Mouse (Mus musculus) cortical plate, adult 2 months (tissue): ENCODE data around the gene Mbnl1. TPM values are rescaled to one million over a fixed set of nuclear protein-coding genes. Genes with fewer than 3 reads are reported as not detected.

Experiments used
- H3K27ac ChIP-seq: fragments of 200-500 bp; 2 replicates; pipeline ENCODE4 v1.5.1; 2012; ENCODE audit warnings: low read length, control low read depth, inconsistent platforms; ENCODE audit not compliant: insufficient read depth
- H3K4me1 ChIP-seq: fragments of 200-500 bp; 2 replicates; pipeline ENCODE4 v1.6.1; 2011; ENCODE audit warnings: low read length; ENCODE audit not compliant: control insufficient read depth, insufficient read depth
- H3K4me3 ChIP-seq: fragments of 200-500 bp; 2 replicates; pipeline ENCODE4 v1.5.1; 2011; ENCODE audit warnings: mild to moderate bottlenecking, low read length, control low read depth; ENCODE audit not compliant: insufficient read depth
- CTCF ChIP-seq: fragments of 200-500 bp; IDR thresholded peaks from 2 replicates; pipeline ENCODE4 v1.5.1; 2011; ENCODE audit warnings: mild to moderate bottlenecking, control low read depth, low read length; ENCODE audit not compliant: insufficient read depth; ENCODE audit errors: extremely low read depth
- POLR2A ChIP-seq: fragments of 200-500 bp; IDR thresholded peaks from 2 replicates; pipeline ENCODE4 v1.6.1; 2011; ENCODE audit warnings: mild to moderate bottlenecking, low read length, control low read depth; ENCODE audit not compliant: insufficient read depth; ENCODE audit errors: extremely low read depth
- polyA plus RNA-seq: library from polyadenylated mRNA; depleted of rRNA; stranded (reverse); fragments of >200 nt; gene quantifications from 2 replicates; pipeline ENCODE4 v1.2.3, GENCODE M21; 2012

Mbnl1 gene
- polyA plus RNA-seq, 1 experiment: 49.0 TPM

- H3K27ac ChIP-seq: no peak overlapping the region
- TF ChIP-seq CTCF: no peak
- no peak for TF ChIP-seq POLR2A
- no peak overlapping the region for H3K4me3 ChIP-seq
- H3K4me1 ChIP-seq: no peaks in the 10 kb centered on the region; the same call in 1 of the 2 replicates
Observed at GRCm38 (mm10) chr3:60515430-60515829, 42.8 kb downstream of the Mbnl1 start.

- Histone ChIP-seq H3K27ac (no peak overlapping the region), H3K4me1 (no peaks in the 10 kb centered on the region; the same call in 1 of the 2 replicates), H3K4me3 (no peak overlapping the region)
- TF ChIP-seq CTCF (peak; percentile 24; the same call in 1 of the 2 replicates), POLR2A (no peak)
Observed at GRCm38 (mm10) chr3:60516054-60516674, 43.5 kb downstream of the Mbnl1 start.

- no peak for TF ChIP-seq POLR2A
- no peak for TF ChIP-seq CTCF
- no peaks in the 10 kb centered on the region for H3K4me1 ChIP-seq
- H3K27ac ChIP-seq: no peak overlapping the region
- H3K4me3 ChIP-seq: no peak overlapping the region
Observed at GRCm38 (mm10) chr3:60517234-60517787, 44.7 kb downstream of the Mbnl1 start.

GRCm38 (mm10) chr3:60519337-60519736 is 46.7 kb downstream of the Mbnl1 start:
- no peaks in the 10 kb centered on the region for H3K4me1 ChIP-seq
- H3K4me3 ChIP-seq: no peak overlapping the region
- TF ChIP-seq CTCF: no peak
- no peak for TF ChIP-seq POLR2A
- H3K27ac ChIP-seq: no peak overlapping the region

GRCm38 (mm10) chr3:60524127-60524526 is 51.5 kb downstream of the Mbnl1 start:
- Histone ChIP-seq H3K4me1 (peaks cover 4% of the 10 kb centered on the region), H3K4me3 (no peak overlapping the region), H3K27ac (no peak overlapping the region)
- TF ChIP-seq CTCF (no peak), POLR2A (no peak)

- Histone ChIP-seq H3K4me1 (peaks cover 6% of the 10 kb centered on the region), H3K27ac (no peak overlapping the region), H3K4me3 (peak overlapping the region; percentile 23; the same call in 1 of the 2 replicates)
- no peak for TF ChIP-seq CTCF
- TF ChIP-seq POLR2A: no peak
Observed at GRCm38 (mm10) chr3:60531286-60531685, 58.7 kb downstream of the Mbnl1 start.

- no peak overlapping the region for H3K27ac ChIP-seq
- no peak for TF ChIP-seq POLR2A
- no peak for TF ChIP-seq CTCF
- H3K4me3 ChIP-seq: no peak overlapping the region
- peaks cover 5% of the 10 kb centered on the region for H3K4me1 ChIP-seq
Observed at GRCm38 (mm10) chr3:60531826-60532225, 59.2 kb downstream of the Mbnl1 start.

GRCm38 (mm10) chr3:60535224-60535623 is 62.6 kb downstream of the Mbnl1 start:
- peaks cover 2% of the 10 kb centered on the region; the same call in 1 of the 2 replicates for H3K4me1 ChIP-seq
- H3K4me3 ChIP-seq: no peak overlapping the region
- TF ChIP-seq CTCF: no peak
- 0 out of 2 replicates have a peak overlapping the region, but pooled peaks have one; percentile 29 for H3K27ac ChIP-seq

- TF ChIP-seq POLR2A (no peak), CTCF (no peak)
- H3K27ac ChIP-seq: no peak overlapping the region
- peaks cover 2% of the 10 kb centered on the region; the same call in 1 of the 2 replicates for H3K4me1 ChIP-seq
- H3K4me3 ChIP-seq: no peak overlapping the region
Observed at GRCm38 (mm10) chr3:60537063-60537462, 64.4 kb downstream of the Mbnl1 start.

GRCm38 (mm10) chr3:60538214-60538971 is 65.8 kb downstream of the Mbnl1 start:
- H3K4me3 ChIP-seq: no peak overlapping the region
- H3K27ac ChIP-seq: no peak overlapping the region
- H3K4me1 ChIP-seq: peaks cover 2% of the 10 kb centered on the region; the same call in 1 of the 2 replicates
- TF ChIP-seq CTCF (no peak), POLR2A (no peak)
